Mouse (Mus musculus) central nervous system, embryonic 11.5 days (tissue): ENCODE data around the gene Ecd. TPM values are rescaled to one million over a fixed set of nuclear protein-coding genes. Genes with fewer than 3 reads are reported as not detected.

Experiments
- polyA plus RNA-seq: library from polyadenylated mRNA; depleted of rRNA; stranded (reverse); fragments of >200 nt; gene quantifications from 2 replicates; pipeline ENCODE4 v1.2.3, GENCODE M21; 2012; rRNA removed

The Ecd gene
- 37.3 and 46.3 TPM in 2 replicates for polyA plus RNA-seq

GRCm38 (mm10) chr14:20347991-20348541 lies at the start of gene Ecd, which contains the start of gene Fam149b:
TSS of gene Ecd (minus strand) at chr14:20348121.
TSS of gene Fam149b (plus strand) at chr14:20348162.

GRCm38 (mm10) chr14:20393205-20393913 lies 45.4 kb upstream of the Ecd start, which contains the start of gene Mrps16:
TSS of gene Mrps16 (minus strand) at chr14:20393634.

DNA sequence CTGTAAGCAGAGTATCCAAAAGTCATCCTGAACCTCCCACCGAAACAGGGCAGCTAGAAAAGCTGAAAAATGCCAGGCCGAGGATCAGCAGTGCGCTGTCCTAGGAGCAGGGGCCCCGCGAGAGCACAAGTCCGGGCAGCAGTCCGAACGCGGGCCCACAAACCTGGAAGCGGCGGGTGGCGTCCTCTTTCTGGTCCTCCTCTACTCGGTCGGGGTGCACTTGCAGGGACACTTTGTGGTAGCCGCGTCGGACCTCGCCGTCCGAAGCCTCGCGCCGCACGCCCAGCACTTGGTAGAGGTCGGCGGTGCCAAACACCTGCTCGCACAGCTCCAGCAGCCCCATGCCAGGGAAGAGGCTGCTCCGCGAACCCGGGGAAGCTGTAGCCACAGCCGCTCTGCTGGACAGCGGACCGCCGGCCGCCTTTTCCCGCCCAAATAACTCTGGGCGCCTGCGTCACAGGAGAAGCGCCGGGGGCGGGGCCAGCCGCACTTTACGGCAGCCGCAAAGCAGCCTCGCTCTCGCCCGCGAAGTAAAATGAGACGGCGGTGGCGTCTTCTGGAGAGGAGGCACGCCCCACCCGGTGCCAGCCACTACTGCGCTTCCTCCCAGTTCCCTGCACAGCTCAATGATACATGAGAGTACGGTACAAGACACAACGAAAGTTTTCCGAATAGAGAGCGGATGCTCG lies 40.7 kb upstream of the Ecd start, which contains the start of gene Dnajc9:
Gene Dnajc9, minus strand, starts transcription at position 470 of the 689 bp plus-strand sequence.

GRCm38 (mm10) chr14:20294117-20294892 lies 53.6 kb downstream of the Ecd start, which contains the start of gene Nudt13:
TSS of gene Nudt13 (plus strand) at chr14:20294697.

Other genes with a start within 250 kb of the Ecd start
- 6.3 and 7.1 TPM in 2 replicates for gene Saysd1, start 209.6 kb downstream of the Ecd start, polyA plus RNA-seq
- 5.6 and 6.9 TPM in 2 replicates for gene Kcnk5, start 166.3 kb downstream of the Ecd start, polyA plus RNA-seq
- gene Kcnk16, start 78.9 kb downstream of the Ecd start, polyA plus RNA-seq = 0.24 and 0.31 TPM in 2 replicates
- 19.2 and 22.0 TPM in 2 replicates for gene Nudt13, start 53.4 kb downstream of the Ecd start, polyA plus RNA-seq
- gene Fam149b, start within 50 bp of the Ecd start, polyA plus RNA-seq = 52.3 and 58.6 TPM in 2 replicates
- 173 and 226 TPM in 2 replicates for gene Dnajc9, start 40.8 kb upstream of the Ecd start, polyA plus RNA-seq
- gene Mrps16, start 45.5 kb upstream of the Ecd start, polyA plus RNA-seq = 42.7 and 49.8 TPM in 2 replicates
- gene Cfap70, start 104.1 kb upstream of the Ecd start, polyA plus RNA-seq = 0.31 and 0.43 TPM in 2 replicates
- 14.3 and 27.8 TPM in 2 replicates for gene Anxa7, start 132.0 kb upstream of the Ecd start, polyA plus RNA-seq
- gene Mss51, start 148.8 kb upstream of the Ecd start, polyA plus RNA-seq = 4.0 and 4.6 TPM in 2 replicates
- gene Ppp3cb, start 198.5 kb upstream of the Ecd start, polyA plus RNA-seq = 66.8 and 96.5 TPM in 2 replicates